Mouse (Mus musculus): Measurements from ENCODE around the gene Zbtb42.

Gene Zbtb42

DNA sequence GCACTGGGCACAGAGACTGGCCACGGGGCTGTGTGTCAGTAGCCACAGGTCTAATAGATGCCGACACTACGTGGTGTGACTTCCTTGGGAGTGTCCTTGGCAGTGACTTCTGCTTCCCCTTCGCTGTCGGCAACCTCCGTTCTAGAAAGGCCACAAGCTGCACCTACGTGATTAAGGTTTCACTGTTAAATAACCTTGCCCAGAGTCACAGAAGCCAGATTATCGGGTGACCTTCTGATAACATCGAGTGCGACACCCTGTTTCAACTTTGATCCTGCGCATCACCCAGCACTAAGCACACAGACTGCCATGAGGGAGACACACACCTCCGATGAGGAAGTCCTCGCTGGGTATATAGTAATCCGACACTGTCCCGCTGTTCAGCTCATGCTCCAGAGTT, 9.8 kb downstream of the Zbtb42 start:
- no peak for DNase-seq (ENCODE audit: low read depth, low spot score)

GRCm38 (mm10) chr12:112693185-112694126, 14.8 kb downstream of the Zbtb42 start:
- DNase-seq (ENCODE audit: low read depth, low spot score), result peak; percentile 88

- no peak for DNase-seq (ENCODE audit: low read depth, low spot score)
Measured at GRCm38 (mm10) chr12:112694127-112694475, 15.5 kb downstream of the Zbtb42 start.

DNA sequence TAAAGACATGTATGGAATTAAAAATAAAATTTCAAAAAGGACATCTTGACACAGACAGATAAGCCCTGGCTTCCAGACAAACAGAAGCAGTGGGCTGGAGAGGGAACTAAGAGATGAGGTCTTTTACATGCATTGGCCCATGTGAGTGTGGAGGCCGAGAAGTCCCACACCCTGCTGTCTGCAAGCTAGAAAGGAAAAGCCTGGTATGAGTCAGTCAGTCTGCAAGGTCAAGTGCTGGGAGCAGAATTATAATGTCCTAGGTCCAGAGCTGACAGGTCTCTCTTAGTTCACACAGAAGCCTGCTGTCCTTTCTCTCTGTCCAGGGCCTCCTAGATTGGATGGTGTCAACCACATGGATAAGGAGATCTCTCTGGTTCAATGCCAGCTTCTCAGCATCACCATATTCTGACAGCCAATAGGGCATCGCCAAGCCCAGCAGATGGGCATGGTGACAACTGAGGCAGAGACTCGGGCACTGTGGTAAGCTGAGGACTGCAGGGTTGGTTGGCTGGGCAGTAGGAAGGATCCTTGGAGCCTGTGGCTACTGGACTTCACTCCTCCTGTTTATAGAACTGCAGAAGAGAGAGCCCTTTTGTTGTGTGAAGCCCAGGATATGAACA, 18.3 kb downstream of the Zbtb42 start:
- DNase-seq (ENCODE audit: low read depth, low spot score), result no peak

DNA sequence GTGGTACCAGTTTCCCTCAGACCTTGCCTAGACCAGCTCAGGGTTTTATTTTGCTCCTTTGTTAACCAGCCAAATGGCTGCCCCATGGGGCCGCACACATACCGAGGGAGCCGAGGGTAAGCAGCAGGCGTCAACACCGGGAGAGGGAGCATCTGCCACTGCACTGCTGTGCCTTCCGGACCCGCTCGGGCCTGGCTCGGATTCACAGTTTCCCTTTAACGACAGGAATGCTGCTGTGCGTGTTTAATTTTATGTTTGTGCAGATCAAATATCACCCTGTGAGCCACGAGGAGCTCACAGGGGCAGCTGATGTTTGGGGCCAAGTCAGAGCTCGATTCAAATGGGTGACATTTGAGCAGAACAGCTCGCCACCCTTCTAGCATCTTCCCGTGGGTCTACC, 21.9 kb downstream of the Zbtb42 start:
- no peak for DNase-seq (ENCODE audit: low read depth, low spot score)

DNA sequence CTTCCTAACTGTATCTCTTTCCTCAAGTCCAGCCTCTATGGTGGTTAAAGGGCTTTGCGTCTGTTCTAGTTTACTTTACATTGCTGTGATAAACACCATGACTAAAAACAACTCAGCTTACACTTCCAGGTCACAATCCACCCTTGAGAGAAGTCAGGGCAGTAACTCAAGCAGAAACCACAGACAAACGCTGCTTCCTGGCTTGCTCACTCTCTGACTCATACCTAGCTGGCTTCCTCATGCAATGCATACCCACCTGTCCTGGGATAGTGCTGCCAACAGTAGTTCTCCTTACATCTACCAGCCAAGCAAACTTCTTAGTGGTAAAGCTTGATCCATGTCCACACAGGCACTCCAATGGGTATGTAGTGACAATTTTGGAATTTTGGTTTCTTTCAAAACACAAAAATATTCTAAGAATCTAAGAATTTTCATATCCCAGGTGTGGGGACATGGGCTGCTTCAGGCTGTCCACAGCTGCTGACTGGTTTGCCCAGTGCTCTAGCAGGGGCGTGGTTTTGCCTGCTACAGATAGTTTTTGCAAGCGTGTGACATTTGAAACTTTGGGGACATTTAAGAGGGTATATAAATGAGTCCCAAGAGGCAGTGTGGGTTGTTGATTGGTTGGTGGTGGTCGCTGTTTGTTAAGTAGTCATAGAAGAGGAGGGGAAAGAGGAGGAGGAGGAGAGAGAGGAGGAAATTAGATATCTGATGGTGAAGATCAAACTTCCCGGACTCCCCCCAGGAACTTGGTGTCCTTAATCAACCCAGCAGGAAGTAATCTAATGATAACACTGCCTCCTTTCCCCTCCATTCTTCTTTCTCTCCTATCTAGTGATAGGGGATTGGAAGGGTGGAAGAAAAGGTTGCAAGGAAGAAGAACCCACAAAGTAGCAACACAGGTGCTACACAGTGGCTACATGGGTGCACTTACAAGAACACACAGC, 24.0 kb downstream of the Zbtb42 start:
- DNase-seq (ENCODE audit: low read depth, low spot score), result no peak

DNA sequence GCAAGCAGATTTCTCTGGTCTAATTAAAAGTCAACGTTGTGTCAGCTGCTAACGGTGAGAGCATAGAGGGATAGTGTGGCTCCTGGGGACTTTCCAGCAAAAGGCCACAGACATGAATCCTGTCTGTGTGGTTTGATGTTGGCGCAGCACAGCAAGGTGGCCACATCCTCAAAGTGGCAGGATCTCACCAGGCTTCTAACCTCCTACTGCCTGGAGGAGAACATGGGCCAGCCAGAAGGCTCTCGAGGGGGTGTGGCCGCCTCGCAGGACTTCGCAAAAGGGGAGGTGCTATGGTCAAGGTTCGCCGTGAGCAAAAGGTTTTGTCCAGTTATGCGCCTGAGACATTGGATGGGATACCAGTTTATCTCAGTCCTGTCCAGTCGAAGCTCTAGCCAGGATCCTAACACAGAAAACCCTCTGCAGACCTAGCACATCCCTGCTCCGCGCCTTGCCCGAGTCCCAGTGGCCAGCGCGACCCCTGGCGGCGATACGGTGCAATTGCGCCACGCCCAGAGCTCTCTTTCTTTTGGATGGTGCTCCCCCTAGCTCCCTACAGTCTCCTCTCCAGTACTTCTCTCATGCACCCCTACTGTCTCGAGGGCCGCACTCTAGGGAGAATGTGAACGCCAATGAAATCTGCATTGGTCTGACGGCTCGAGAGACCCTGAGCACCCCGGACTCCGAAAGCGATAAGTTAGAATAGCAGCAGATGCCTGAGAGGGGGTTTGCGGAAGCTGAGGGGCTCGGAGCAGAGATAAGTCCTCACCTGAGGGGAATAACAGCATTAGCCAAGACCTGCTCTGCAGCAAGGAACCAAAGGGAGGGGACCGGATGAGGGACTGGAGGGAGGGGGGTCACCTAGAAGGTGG, 28.3 kb downstream of the Zbtb42 start:
- peak; percentile 36 for DNase-seq (ENCODE audit: low read depth, low spot score)

- DNase-seq (ENCODE audit: low read depth, low spot score), result no peak
Measured at GRCm38 (mm10) chr12:112707573-112707869, 28.9 kb downstream of the Zbtb42 start.

- peak; percentile 43 for DNase-seq (ENCODE audit: low read depth, low spot score)
Measured at GRCm38 (mm10) chr12:112713984-112714383, 35.4 kb downstream of the Zbtb42 start.

DNA sequence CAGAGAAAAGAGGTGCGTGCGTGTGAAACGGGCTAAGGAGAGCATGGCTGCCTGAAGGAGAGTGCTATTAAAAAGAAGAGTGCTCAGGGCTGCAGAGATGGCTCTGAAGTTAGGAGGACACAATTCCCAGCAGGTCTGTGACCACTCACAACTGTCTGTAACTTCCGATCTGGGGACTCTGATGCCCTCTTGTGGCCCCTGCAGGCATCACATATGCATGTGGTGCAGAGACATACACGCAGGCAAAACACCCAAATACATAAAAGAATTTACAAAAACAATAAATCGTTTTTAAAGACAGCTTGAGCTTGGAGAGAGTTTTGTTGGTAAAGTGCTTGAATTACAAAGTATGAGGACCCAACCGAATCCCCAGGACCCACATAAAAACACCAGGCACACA, 38.5 kb downstream of the Zbtb42 start:
- DNase-seq (ENCODE audit: low read depth, low spot score), result no peak

GRCm38 (mm10) chr12:112718995-112719394, 40.4 kb downstream of the Zbtb42 start:
- no peak for DNase-seq (ENCODE audit: low read depth, low spot score)

DNA sequence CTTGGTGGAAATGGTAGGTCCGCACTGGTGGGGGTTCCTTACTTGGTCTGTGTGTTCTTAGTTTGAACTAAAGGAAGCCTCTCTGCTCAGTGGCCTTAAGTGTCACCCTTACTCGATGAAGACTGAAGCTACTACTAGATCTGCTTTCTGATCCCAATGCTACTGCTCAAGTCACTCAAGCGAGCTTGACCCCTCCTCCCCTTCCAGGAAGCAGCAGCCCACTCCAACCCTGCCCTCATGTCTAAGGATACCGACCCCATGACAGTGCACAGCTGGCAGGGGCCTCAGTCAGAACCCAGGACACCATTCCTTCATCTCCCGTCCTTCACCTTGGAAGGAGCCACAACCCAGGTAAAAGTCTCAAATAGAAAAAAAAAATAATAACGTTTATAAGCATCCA, 41.6 kb downstream of the Zbtb42 start, which contains the start of gene Cep170b:
Gene Cep170b (plus strand): TSS at position 240 of the 400 bp plus-strand sequence.
- DNase-seq (ENCODE audit: low read depth, low spot score), result no peak

DNA sequence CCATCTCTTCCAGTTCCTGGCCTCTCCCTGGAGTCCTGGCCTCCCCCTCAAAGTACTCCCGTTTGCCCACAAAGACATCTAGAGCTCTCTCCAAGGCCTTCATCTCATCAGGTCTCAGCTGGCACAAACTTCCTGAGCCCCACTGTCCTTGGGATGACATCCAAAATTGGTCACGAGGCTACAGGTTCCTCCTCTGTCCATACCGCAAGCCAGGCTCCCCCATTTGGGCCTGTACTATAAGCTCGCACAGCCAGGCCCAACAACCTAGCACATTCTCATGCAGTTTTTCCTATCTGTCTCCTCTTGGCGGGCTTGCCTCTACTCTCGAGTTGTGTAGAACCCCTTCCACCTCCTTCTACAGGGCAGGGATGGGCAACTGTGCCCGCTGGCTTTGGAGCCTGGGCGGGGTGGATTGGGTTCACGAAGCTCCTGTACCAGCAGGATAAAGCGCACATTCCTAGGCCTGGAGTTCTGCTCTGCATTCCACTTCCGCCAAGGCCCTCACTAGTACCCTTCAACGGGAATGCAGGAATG, 42.3 kb downstream of the Zbtb42 start:
- no peak for DNase-seq (ENCODE audit: low read depth, low spot score)

DNA sequence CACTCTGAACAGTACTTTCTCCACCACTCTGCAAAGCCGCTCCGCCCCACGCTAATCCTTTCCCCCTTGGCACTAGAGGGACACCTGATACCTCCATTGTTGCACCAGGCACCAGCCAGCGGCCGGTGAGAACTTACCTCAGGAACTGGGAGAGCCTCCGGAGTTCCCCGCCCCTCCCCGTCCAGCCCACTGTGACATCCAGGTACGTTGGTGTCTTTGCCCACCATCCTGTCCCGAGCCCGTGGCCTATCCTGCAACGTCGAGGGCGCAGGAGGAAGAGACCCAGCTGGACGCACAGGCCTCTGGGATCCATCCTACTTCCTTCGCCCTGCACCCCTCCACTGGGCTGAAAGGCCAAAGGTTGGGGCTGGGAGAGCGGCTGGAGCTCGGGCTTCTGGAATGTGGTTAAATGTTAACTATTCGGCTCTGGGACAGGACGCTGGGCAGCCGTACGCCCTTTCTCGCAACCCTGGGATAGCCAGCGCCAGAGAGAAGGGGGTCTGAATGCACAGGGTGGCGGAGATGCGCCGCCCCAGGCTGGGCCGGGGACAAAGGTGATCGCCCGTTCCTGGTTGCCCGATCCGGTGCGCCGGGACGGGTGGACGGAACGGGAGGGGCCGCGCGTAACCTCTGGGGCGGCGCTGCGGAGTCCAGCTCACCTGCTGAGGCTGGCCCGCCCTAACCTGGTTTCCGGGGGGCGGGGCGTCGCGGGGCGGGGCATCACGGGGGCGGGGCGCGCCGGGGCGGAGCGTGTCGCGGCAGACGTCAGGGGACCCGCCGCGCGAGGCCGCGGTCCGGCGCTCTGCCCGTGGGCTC, 43.0 kb downstream of the Zbtb42 start:
- no peak for DNase-seq (ENCODE audit: low read depth, low spot score)

DNA sequence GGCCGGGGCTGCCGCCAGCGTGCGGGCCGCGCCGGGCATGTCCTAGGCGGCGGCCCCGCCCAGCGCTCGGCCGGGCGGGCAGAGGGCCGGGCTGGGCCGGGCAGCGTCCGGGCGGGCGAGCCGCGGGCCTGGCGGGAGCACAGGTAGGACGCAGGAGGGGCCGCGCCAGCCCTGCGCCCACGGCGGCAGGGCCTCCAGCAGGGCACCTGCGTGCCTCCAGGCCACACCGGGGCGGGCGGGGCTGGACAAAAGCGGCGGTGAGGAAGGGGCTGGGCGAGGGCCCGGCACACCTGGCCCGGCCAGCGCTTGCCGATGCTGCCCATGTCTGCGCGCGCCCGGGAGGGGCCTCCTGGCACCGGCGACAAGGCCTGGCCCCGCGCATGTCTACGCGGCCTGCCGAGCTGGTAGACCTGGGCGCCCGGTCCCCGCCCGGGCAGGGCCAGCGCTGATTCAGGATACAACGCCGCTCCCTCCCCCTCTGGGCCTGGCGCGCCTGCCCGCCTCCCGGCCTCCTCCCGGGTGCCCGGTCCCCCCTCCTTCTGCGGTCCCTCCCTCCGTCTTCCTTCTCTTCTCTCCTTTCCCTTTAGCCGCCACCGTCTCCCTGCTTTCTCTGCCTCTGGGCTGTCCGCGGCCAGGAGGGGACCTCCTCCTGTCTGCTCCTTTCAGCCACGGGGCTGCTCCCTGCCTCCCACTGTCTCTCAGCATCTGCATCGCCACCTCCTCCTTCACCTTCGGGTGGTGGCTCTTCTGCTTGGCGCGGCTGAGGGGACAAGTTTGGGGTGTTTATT, 43.8 kb downstream of the Zbtb42 start:
- DNase-seq (ENCODE audit: low read depth, low spot score), result no peak

- DNase-seq (ENCODE audit: low read depth, low spot score), result no peak
Measured at GRCm38 (mm10) chr12:112723028-112723330, 44.4 kb downstream of the Zbtb42 start.

GRCm38 (mm10) chr12:112723445-112723844, 44.8 kb downstream of the Zbtb42 start:
- no peak for DNase-seq (ENCODE audit: low read depth, low spot score)

DNA sequence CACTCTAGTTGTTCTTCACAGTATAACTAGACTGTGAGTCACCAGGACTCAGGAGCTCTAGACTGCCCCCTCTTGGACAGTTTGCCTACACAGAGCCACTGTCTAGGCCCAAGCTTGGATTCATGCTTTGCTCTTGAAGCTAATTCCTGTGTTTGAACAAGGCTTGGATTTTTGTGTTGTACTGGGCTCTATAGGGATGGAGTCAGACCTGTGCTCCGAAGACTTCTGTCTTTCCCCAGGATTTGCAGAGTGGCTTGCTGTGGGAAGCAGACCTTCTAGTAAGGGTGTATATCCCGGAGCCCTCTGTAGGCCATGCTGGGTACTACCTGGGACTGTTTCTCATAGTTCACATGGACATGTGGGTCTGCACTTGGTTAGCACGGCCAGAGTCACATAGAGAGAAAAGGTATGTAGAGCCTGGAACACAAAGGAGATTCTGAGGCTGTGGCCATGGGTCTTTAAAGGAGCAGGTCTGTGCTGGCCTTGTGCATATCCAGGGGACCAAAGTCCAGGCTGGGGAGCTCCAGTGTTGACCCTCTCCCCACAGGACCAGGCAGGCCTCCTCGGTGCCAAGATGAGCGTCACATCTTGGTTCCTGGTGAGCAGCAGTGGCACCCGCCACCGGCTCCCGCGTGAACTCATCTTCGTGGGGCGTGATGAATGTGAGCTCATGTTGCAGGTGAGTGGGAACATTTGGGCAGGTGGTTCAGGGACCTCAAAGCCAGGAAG, 45.6 kb downstream of the Zbtb42 start:
- no peak for DNase-seq (ENCODE audit: low read depth, low spot score)

GRCm38 (mm10) chr12:112727801-112728200, 49.2 kb downstream of the Zbtb42 start:
- DNase-seq (ENCODE audit: low read depth, low spot score), result no peak

Data from telencephalon, adult 2 months (tissue).